Mouse (Mus musculus) cortical plate, adult 2 months (tissue): ENCODE results near the gene Duoxa2. TPM values are rescaled to one million over a fixed set of nuclear protein-coding genes. Genes with fewer than 3 reads are reported as not detected.

Source experiments
- H3K27ac ChIP-seq: fragments of 200-500 bp; 2 replicates; pipeline ENCODE4 v1.5.1; 2012; ENCODE audit warnings: low read length, control low read depth, inconsistent platforms; ENCODE audit not compliant: insufficient read depth
- H3K4me1 ChIP-seq: fragments of 200-500 bp; 2 replicates; pipeline ENCODE4 v1.6.1; 2011; ENCODE audit warnings: low read length; ENCODE audit not compliant: control insufficient read depth, insufficient read depth
- H3K4me3 ChIP-seq: fragments of 200-500 bp; 2 replicates; pipeline ENCODE4 v1.5.1; 2011; ENCODE audit warnings: mild to moderate bottlenecking, low read length, control low read depth; ENCODE audit not compliant: insufficient read depth
- CTCF ChIP-seq: fragments of 200-500 bp; IDR thresholded peaks from 2 replicates; pipeline ENCODE4 v1.5.1; 2011; ENCODE audit warnings: mild to moderate bottlenecking, control low read depth, low read length; ENCODE audit not compliant: insufficient read depth; ENCODE audit errors: extremely low read depth
- POLR2A ChIP-seq: fragments of 200-500 bp; IDR thresholded peaks from 2 replicates; pipeline ENCODE4 v1.6.1; 2011; ENCODE audit warnings: mild to moderate bottlenecking, low read length, control low read depth; ENCODE audit not compliant: insufficient read depth; ENCODE audit errors: extremely low read depth
- polyA plus RNA-seq: library from polyadenylated mRNA; depleted of rRNA; stranded (reverse); fragments of >200 nt; gene quantifications from 2 replicates; pipeline ENCODE4 v1.2.3, GENCODE M21; 2012

The Duoxa2 gene
- polyA plus RNA-seq, 1 experiment, result not detected

DNA sequence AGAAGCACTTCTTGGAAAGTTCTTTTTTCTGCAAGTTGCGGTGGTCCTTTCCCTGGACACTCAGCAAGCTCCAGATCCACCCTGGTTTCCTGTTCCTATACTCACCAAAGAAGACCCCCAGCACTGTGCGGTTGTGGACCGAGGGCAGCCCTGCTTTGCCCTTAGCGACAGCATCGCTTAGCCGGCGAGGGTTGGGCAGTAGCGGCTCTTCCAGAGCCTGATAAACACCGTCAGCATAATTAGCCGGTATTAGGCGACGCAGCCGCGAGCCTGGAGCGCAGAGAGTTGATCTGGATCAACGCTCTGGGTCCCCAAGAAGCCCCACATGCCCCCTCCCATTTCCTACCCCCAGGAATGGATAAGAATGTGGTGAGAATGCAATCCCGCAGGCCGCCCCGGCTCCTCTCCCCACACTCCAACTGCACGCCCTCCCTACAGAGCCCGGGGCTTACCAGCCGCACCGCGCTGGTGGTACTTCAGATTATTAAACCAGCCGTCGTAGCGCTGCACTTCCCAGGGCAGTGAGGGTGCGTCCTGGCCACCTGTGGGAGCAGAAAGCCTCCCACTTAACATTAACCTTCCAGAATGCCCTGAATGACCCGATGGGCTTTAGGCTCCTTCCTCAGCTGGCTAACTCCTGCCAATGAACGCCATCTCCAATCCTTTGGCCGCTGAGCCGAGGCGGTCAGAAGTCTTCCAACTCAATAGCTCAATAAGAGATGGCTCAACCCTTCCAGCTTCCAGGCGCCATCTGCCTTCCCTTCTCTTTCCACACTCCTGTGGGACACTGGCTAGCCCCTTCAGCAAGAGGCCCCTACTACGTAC lies 1.2 kb upstream of the Duoxa2 start:
- Histone ChIP-seq H3K27ac (no peak overlapping the region), H3K4me3 (no peak overlapping the region), H3K4me1 (peaks cover 2% of the 10 kb centered on the region; the same call in 1 of the 2 replicates)
- TF ChIP-seq CTCF (no peak), POLR2A (no peak)

DNA sequence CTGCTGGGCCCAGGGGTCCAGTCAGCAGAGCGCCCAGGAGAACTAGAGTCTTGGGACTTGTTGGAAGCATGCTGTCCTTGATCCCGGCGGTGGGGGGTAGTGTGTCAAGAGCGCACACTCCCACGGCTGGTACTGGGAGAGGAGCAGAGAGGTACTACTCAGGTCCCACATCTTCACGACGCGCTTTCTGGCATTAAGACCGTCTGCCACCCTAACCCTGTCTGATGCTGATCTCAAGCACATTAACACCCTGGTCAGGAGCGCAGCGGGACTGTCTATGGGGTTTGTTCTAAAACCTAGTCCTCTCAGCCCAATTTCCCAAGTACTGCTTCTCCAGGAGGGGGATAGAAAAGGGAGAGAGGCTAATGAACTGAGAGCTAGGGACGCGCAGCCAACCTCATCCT lies 602 bp upstream of the Duoxa2 start, which contains the start of gene Duox2:
Duox2 (minus strand) TSS at position 354 of the 404 bp plus-strand sequence.
- Histone ChIP-seq H3K27ac (no peak within 1 kb of the TSS), H3K4me1 (peaks cover 2% of the 10 kb centered on the region; the same call in 1 of the 2 replicates), H3K4me3 (no peak within 1 kb of the TSS)
- no peak for TF ChIP-seq CTCF
- no peak for TF ChIP-seq POLR2A

DNA sequence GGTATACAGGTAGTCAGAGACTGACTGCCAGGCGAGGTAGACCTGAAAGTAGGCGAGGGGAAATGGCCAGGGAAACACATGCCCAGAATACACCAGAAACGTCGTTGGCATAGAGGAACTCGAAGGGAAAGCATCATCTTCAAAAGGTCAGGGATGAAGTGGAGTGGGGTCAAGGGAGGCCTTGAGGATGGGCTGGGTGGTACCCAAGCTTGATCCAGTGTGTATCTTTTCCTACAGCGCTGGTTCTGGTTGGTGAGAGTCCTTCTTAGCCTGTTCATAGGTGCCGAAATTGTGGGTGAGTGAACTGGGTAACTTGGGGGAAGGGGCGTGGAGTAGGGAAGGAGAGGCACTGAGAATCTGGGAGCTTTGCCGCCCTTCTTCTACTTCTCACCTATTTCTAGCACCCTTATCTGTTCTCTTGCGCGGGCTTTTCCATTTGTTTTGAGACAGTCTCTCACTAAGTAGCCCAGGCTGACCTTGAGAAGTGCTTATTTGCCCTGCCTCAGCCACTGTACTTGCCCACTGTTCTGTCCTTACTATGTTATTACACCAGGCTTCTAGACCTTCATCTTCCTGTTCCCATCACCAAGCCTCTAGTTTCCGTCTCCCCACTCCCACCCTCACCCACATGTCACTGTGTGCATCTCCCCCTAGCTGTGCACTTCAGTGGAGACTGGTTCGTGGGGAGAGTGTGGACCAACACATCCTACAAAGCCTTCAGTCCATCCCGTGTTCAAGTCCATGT lies 1.4 kb downstream of the Duoxa2 start:
- no peak overlapping the region for H3K27ac ChIP-seq
- H3K4me1 ChIP-seq, result peaks cover 2% of the 10 kb centered on the region; the same call in 1 of the 2 replicates
- TF ChIP-seq POLR2A (no peak), CTCF (no peak)

DNA sequence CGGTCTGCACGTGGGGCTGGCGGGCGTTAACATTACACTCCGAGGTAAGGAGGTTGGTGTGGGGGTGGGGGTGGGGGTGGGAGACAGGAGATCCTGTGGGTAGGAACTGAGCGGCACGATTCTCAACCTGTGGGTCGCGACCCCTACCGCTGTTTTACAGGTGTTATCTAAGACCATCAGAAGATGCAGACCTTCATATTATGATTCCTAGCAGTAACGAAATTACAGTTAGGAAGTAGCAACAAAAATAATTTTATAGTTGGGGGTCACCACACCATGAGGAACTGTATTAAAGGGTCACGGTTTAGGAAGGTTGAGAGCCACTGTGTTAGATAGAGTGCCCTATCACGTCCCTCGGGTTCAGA lies 1.9 kb downstream of the Duoxa2 start:
- H3K4me3 ChIP-seq, result no peak overlapping the region; the same call in 1 of the 2 replicates
- no peak overlapping the region for H3K27ac ChIP-seq
- TF ChIP-seq CTCF, result no peak
- peaks cover 2% of the 10 kb centered on the region; the same call in 1 of the 2 replicates for H3K4me1 ChIP-seq

More for the DNA sequence above, 1.4 kb downstream of the Duoxa2 start:
- no peak overlapping the region for H3K4me3 ChIP-seq

DNA sequence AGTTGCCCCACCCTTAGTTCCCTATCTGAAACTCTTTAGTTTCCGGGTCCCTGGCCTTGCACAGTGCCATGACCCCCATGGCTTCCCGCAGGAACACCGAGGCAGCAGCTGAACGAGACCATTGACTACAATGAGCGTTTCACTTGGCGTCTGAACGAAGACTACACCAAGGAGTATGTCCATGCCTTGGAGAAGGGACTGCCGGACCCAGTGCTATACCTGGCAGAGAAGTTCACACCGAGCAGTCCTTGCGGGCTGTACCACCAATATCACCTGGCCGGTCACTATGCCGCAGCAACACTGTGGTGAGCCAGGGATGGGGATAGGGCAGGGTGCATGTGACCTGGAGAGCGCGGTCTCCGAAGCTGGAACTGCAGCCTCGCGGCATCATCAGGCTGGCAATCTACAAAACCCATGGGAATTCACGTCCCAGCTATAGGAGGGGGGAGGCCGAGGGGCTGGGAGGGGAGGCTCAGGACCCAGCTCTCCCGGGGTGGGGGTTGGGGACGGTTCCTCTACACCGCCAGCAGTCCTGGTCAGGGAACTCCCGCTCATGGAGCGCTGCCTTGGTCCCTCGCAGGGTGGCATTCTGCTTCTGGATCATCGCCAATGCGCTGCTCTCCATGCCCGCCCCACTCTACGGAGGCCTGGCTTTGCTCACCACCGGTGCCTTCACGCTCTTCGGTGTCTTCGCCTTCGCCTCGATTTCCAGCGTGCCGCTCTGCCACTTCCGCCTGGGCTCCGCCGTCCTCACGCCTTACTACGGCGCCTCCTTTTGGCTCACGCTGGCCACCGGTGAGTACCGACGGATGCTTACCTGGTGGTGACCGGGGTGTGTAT lies 2.6 kb downstream of the Duoxa2 start:
- no peak for TF ChIP-seq CTCF
- TF ChIP-seq POLR2A, result no peak
- Histone ChIP-seq H3K27ac (no peak overlapping the region), H3K4me1 (peaks cover 2% of the 10 kb centered on the region; the same call in 1 of the 2 replicates), H3K4me3 (peak overlapping the region; percentile 42)

DNA sequence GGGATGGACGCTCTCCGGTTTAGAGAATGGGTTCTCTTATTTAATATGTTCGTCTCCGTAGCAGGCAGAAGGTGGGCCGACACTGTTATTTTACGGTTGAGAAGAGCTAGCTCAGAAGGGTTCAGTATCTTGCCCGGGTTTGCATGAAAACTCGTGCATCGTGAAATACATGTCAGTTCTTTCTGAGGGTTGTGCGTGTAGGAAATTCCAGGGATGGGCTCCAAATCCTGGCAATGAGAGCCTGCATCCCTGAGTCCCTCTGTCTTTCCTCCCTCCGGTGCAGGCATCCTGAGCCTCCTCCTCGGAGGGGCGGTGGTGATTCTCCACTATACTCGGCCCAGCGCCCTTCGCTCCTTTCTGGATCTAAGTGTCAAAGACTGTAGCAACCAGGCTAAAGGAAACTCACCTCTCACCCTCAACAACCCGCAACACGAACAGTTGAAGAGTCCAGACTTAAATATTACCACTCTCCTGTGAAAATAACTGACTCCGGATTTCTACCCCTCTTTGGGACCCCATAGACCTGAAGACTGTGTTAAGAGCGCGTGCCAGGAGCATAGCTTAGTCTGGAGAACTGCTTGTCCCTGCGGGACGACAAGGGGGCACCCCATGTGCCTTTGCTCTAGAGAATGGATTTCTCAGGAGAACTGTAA lies 3.3 kb downstream of the Duoxa2 start:
- Histone ChIP-seq H3K27ac (no peak overlapping the region), H3K4me3 (peak overlapping the region; percentile 42), H3K4me1 (peaks cover 2% of the 10 kb centered on the region; the same call in 1 of the 2 replicates)
- no peak for TF ChIP-seq POLR2A

DNA sequence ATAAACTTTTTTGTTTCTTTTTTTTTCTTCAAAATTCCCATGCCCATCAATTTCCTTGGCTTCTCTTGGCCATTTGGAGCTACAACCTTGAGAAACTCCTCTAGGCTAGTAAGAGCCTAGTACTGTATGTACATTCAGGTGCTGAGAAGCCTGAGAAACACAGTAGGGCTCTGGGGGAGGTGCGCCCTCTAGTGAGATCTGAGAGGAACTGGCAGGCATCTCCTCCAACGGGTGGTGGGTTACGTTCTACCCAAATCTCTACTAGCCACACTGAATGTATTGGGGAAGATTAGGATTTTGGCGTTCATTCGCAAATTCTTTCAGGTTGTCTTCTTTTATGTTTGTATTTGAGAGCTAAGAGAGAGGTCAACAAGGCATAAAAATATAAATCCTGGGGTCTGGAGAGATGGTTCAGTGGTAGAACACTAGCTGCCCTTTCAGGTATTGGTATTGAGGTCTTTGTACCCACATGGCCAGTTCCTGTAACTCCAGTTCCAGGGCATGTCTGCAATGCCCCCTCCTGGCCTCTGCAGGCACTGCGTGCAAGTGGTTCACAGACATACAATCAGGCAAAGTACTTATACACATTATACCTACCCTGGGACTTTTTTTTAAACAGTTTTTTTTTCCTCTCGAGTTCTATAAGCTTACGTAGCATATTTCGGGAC lies 4.0 kb downstream of the Duoxa2 start:
- no peak overlapping the region for H3K4me3 ChIP-seq
- H3K4me1 ChIP-seq, result peaks cover 2% of the 10 kb centered on the region; the same call in 1 of the 2 replicates
- no peak for TF ChIP-seq POLR2A
- TF ChIP-seq CTCF, result peak; percentile 73
- no peak overlapping the region for H3K27ac ChIP-seq

- TF ChIP-seq CTCF, result no peak
- TF ChIP-seq POLR2A, result no peak
- Histone ChIP-seq H3K4me1 (peaks cover 2% of the 10 kb centered on the region; the same call in 1 of the 2 replicates), H3K27ac (no peak overlapping the region), H3K4me3 (no peak overlapping the region)
Measured at GRCm38 (mm10) chr2:122304544-122304943, 5.8 kb downstream of the Duoxa2 start.
